Mouse (Mus musculus) layer of hippocampus, adult 2 months (tissue): ENCODE results near the gene Kmt2a. TPM values are rescaled to one million over a fixed set of nuclear protein-coding genes. Genes with fewer than 3 reads are reported as not detected.

Experiments used
- DNase-seq, 2 experiments: peaks; one replicate each; pipeline ENCODE4 v3.0.0; 2022; ENCODE audit warnings: low spot score in 2 of 2
- H3K27ac ChIP-seq: fragments of 200-600 bp; 2 replicates; pipeline ENCODE4 v1.8.1; 2022
- H3K4me3 ChIP-seq: fragments of 200-600 bp; 2 replicates; pipeline ENCODE4 v1.8.1; 2022; ENCODE audit warnings: mild to moderate bottlenecking
- CTCF ChIP-seq: fragments of 200-600 bp; conservative IDR thresholded peaks from 2 replicates; pipeline ENCODE4 v1.8.1; 2022; ENCODE audit warnings: antibody characterized with exemption, mild to moderate bottlenecking, moderate library complexity
- total RNA-seq, 2 experiments: library from RNA; stranded (reverse); gene quantifications; 2 replicates each; pipeline ENCODE4 v1.2.3; 2021

The Kmt2a gene
- total RNA-seq, 2 experiments from 2014 or later = 68.3 to 80.7 TPM

- Histone ChIP-seq H3K4me3 (no peak overlapping the region), H3K27ac (no peak overlapping the region)
- no peak for DNase-seq
- TF ChIP-seq CTCF = no peak
Measured at GRCm38 (mm10) chr9:44892664-44893063, 11.6 kb upstream of the Kmt2a start.

- Histone ChIP-seq H3K27ac (no peak overlapping the region), H3K4me3 (no peak overlapping the region)
- no peak for DNase-seq
- no peak for TF ChIP-seq CTCF
Measured at GRCm38 (mm10) chr9:44891210-44891609, 10.1 kb upstream of the Kmt2a start.

GRCm38 (mm10) chr9:44890122-44890521 is 9.0 kb upstream of the Kmt2a start:
- Histone ChIP-seq H3K4me3 (no peak overlapping the region), H3K27ac (no peak overlapping the region)
- no peak for DNase-seq
- TF ChIP-seq CTCF = no peak

- no peak overlapping the region for H3K4me3 ChIP-seq
- no peak overlapping the region for H3K27ac ChIP-seq
- DNase-seq = no peak
- no peak for TF ChIP-seq CTCF
Measured at GRCm38 (mm10) chr9:44888114-44888624, 7.1 kb upstream of the Kmt2a start.

GRCm38 (mm10) chr9:44882981-44883569 is 2.0 kb upstream of the Kmt2a start:
- Histone ChIP-seq H3K4me3 (peak overlapping the region; percentile 94), H3K27ac (peak overlapping the region; percentile 100)
- TF ChIP-seq CTCF = no peak
- DNase-seq = peak; percentile 71 to 77

GRCm38 (mm10) chr9:44882436-44882980 is 1.4 kb upstream of the Kmt2a start:
- DNase-seq = peak in 1 of 2 experiments; percentile 46
- peak; percentile 52 for TF ChIP-seq CTCF
- Histone ChIP-seq H3K4me3 (peak overlapping the region; percentile 94), H3K27ac (peak overlapping the region; percentile 100)

GRCm38 (mm10) chr9:44881941-44882435 is 892 bp upstream of the Kmt2a start:
- DNase-seq = peak; percentile 61 to 77

GRCm38 (mm10) chr9:44880309-44881081 is 601 bp downstream of the Kmt2a start:
- H3K27ac ChIP-seq = peak overlapping the region; percentile 100
- peak overlapping the region; percentile 94 for H3K4me3 ChIP-seq
- TF ChIP-seq CTCF = no peak
- DNase-seq = peak in 1 of 2 experiments; percentile 25

More at GRCm38 (mm10) chr9:44881941-44882435, 892 bp upstream of the Kmt2a start:
- peak overlapping the region; percentile 94 for H3K4me3 ChIP-seq
- no peak for TF ChIP-seq CTCF
- peak overlapping the region; percentile 100 for H3K27ac ChIP-seq

GRCm38 (mm10) chr9:44879694-44880271 is 1.3 kb downstream of the Kmt2a start:
- no peak for DNase-seq
- H3K4me3 ChIP-seq = peak overlapping the region; percentile 94
- no peak for TF ChIP-seq CTCF
- peak overlapping the region; percentile 100 for H3K27ac ChIP-seq

- Histone ChIP-seq H3K27ac (peak overlapping the region; percentile 100; the same call in 1 of the 2 replicates), H3K4me3 (peak overlapping the region; percentile 94)
- no peak for DNase-seq
- no peak for TF ChIP-seq CTCF
Measured at GRCm38 (mm10) chr9:44878776-44879500, 2.2 kb downstream of the Kmt2a start.

GRCm38 (mm10) chr9:44877686-44878085 is 3.4 kb downstream of the Kmt2a start:
- Histone ChIP-seq H3K27ac (no peak overlapping the region), H3K4me3 (peak overlapping the region; percentile 94)
- no peak for TF ChIP-seq CTCF
- DNase-seq = no peak

- no peak for TF ChIP-seq CTCF
- peak overlapping the region; percentile 66 for H3K27ac ChIP-seq
- H3K4me3 ChIP-seq = peak overlapping the region; percentile 12; the same call in 1 of the 2 replicates
- peak; percentile 28 to 39 for DNase-seq
Measured at GRCm38 (mm10) chr9:44875476-44875875, 5.6 kb downstream of the Kmt2a start.
